Mouse (Mus musculus): ENCODE results near the gene Sh3glb2. TPM values are rescaled to one million over a fixed set of nuclear protein-coding genes. Genes with fewer than 3 reads are reported as not detected.

Gene Sh3glb2
- polyA plus RNA-seq, 1 experiment from 2014 or later = 58.9 TPM

- DNase-seq (ENCODE audit: low spot score) = no peak
- no peak overlapping the region for H3K4me3 ChIP-seq (ENCODE audit: low read depth, low read length)
- no peak for ATAC-seq
- no peak overlapping the region for H3K27ac ChIP-seq (ENCODE audit: low read length)
- no peak overlapping the region for H3K9ac ChIP-seq (replicated peaks; ENCODE audit: low read depth)
- H3K27me3 ChIP-seq (replicated peaks; ENCODE audit: insufficient read depth, low read length) = no peaks in the 10 kb centered on the region
- TF ChIP-seq EP300 (IDR thresholded peaks at IDR 0.05) (no peak), CTCF (IDR thresholded peaks at IDR 0.05) (peak; percentile 40)
- peaks cover 17% of the 10 kb centered on the region for H3K4me1 ChIP-seq (ENCODE audit: insufficient read depth, low read depth, low read length)
- WGBS = 70% methylated on average over 5 of the region's 5 CpGs
- no peaks in the 10 kb centered on the region for H3K36me3 ChIP-seq (ENCODE audit: insufficient read depth, low read length)
- no peak overlapping the region for H3K4me2 ChIP-seq (replicated peaks; ENCODE audit: low read depth, low read length)
- no peaks in the 10 kb centered on the region for H3K9me3 ChIP-seq (ENCODE audit: low read length)
Observed at GRCm38 (mm10) chr2:30362865-30363264, 3.7 kb upstream of the Sh3glb2 start.

- Histone ChIP-seq H3K4me1 (ENCODE audit: insufficient read depth, low read depth, low read length) (peaks cover 15% of the 10 kb centered on the region), H3K9ac (replicated peaks; ENCODE audit: low read depth) (no peak overlapping the region), H3K36me3 (ENCODE audit: insufficient read depth, low read length) (no peaks in the 10 kb centered on the region), H3K27ac (ENCODE audit: low read length) (no peak overlapping the region), H3K4me2 (replicated peaks; ENCODE audit: low read depth, low read length) (no peak overlapping the region), H3K4me3 (ENCODE audit: low read depth, low read length) (no peak overlapping the region), H3K9me3 (ENCODE audit: low read length) (no peaks in the 10 kb centered on the region), H3K27me3 (replicated peaks; ENCODE audit: insufficient read depth, low read length) (no peaks in the 10 kb centered on the region)
- DNase-seq (ENCODE audit: low spot score) = no peak
- WGBS = 62% methylated on average over 10 of the region's 10 CpGs
- TF ChIP-seq EP300 (IDR thresholded peaks at IDR 0.05) (no peak), CTCF (IDR thresholded peaks at IDR 0.05) (no peak)
- no peak for ATAC-seq
Observed at GRCm38 (mm10) chr2:30360626-30361025, 1.5 kb upstream of the Sh3glb2 start.

GRCm38 (mm10) chr2:30357552-30358510 lies 1.3 kb downstream of the Sh3glb2 start:
- H3K4me3 ChIP-seq (ENCODE audit: low read depth, low read length) = peak overlapping the region; percentile 62
- WGBS = 44% methylated on average over 8 of the region's 8 CpGs
- peak overlapping the region; percentile 44; the same call in 1 of the 2 replicates for H3K9ac ChIP-seq (replicated peaks; ENCODE audit: low read depth)
- H3K27ac ChIP-seq (ENCODE audit: low read length) = peak overlapping the region; percentile 65; the same call in 1 of the 2 replicates
- peaks cover 6% of the 10 kb centered on the region for H3K4me1 ChIP-seq (ENCODE audit: insufficient read depth, low read depth, low read length)
- no peaks in the 10 kb centered on the region; the same call in 1 of the 2 replicates for H3K36me3 ChIP-seq (ENCODE audit: insufficient read depth, low read length)
- ATAC-seq (no peak), DNase-seq (ENCODE audit: low spot score) (no peak)
- H3K27me3 ChIP-seq (replicated peaks; ENCODE audit: insufficient read depth, low read length) = no peaks in the 10 kb centered on the region
- H3K4me2 ChIP-seq (replicated peaks; ENCODE audit: low read depth, low read length) = peak overlapping the region; percentile 86; the same call in 1 of the 2 replicates
- no peak for TF ChIP-seq CTCF (IDR thresholded peaks at IDR 0.05)
- TF ChIP-seq EP300 (IDR thresholded peaks at IDR 0.05) = no peak
- H3K9me3 ChIP-seq (ENCODE audit: low read length) = no peaks in the 10 kb centered on the region

- no peak overlapping the region for H3K27ac ChIP-seq (ENCODE audit: low read length)
- peak; percentile 18 for DNase-seq (ENCODE audit: low spot score)
- no peak overlapping the region for H3K4me2 ChIP-seq (replicated peaks; ENCODE audit: low read depth, low read length)
- no peaks in the 10 kb centered on the region for H3K9me3 ChIP-seq (ENCODE audit: low read length)
- TF ChIP-seq CTCF (IDR thresholded peaks at IDR 0.05) = no peak
- no peak for TF ChIP-seq EP300 (IDR thresholded peaks at IDR 0.05)
- no peak overlapping the region for H3K4me3 ChIP-seq (ENCODE audit: low read depth, low read length)
- ATAC-seq = no peak
- H3K9ac ChIP-seq (replicated peaks; ENCODE audit: low read depth) = 0 out of 2 replicates have a peak overlapping the region, but pooled peaks have one; percentile 16
- WGBS = 55% methylated on average over 9 of the region's 9 CpGs
- no peaks in the 10 kb centered on the region for H3K27me3 ChIP-seq (replicated peaks; ENCODE audit: insufficient read depth, low read length)
- peaks cover 4% of the 10 kb centered on the region; the same call in 1 of the 2 replicates for H3K36me3 ChIP-seq (ENCODE audit: insufficient read depth, low read length)
- peaks cover 6% of the 10 kb centered on the region for H3K4me1 ChIP-seq (ENCODE audit: insufficient read depth, low read depth, low read length)
Observed at GRCm38 (mm10) chr2:30356906-30357305, 2.2 kb downstream of the Sh3glb2 start.

GRCm38 (mm10) chr2:30356266-30356665 lies 2.9 kb downstream of the Sh3glb2 start:
- 51% methylated on average over 4 of the region's 4 CpGs for WGBS

GRCm38 (mm10) chr2:30355861-30356260 lies 3.3 kb downstream of the Sh3glb2 start:
- Histone ChIP-seq H3K9ac (replicated peaks; ENCODE audit: low read depth) (no peak overlapping the region), H3K27ac (ENCODE audit: low read length) (no peak overlapping the region), H3K4me1 (ENCODE audit: insufficient read depth, low read depth, low read length) (peaks cover 6% of the 10 kb centered on the region), H3K4me2 (replicated peaks; ENCODE audit: low read depth, low read length) (no peak overlapping the region), H3K4me3 (ENCODE audit: low read depth, low read length) (no peak overlapping the region), H3K27me3 (replicated peaks; ENCODE audit: insufficient read depth, low read length) (no peaks in the 10 kb centered on the region), H3K36me3 (ENCODE audit: insufficient read depth, low read length) (peaks cover 4% of the 10 kb centered on the region; the same call in 1 of the 2 replicates), H3K9me3 (ENCODE audit: low read length) (no peaks in the 10 kb centered on the region)
- DNase-seq (ENCODE audit: low spot score) (peak; percentile 27), ATAC-seq (no peak)
- WGBS = 39% methylated on average over 4 of the region's 4 CpGs
- TF ChIP-seq EP300 (IDR thresholded peaks at IDR 0.05) = no peak
- no peak for TF ChIP-seq CTCF (IDR thresholded peaks at IDR 0.05)

More at GRCm38 (mm10) chr2:30356266-30356665, 2.9 kb downstream of the Sh3glb2 start:
- Histone ChIP-seq H3K4me2 (replicated peaks; ENCODE audit: low read depth, low read length) (no peak overlapping the region), H3K27ac (ENCODE audit: low read length) (no peak overlapping the region), H3K9ac (replicated peaks; ENCODE audit: low read depth) (no peak overlapping the region), H3K27me3 (replicated peaks; ENCODE audit: insufficient read depth, low read length) (no peaks in the 10 kb centered on the region), H3K4me3 (ENCODE audit: low read depth, low read length) (no peak overlapping the region), H3K4me1 (ENCODE audit: insufficient read depth, low read depth, low read length) (peaks cover 6% of the 10 kb centered on the region), H3K36me3 (ENCODE audit: insufficient read depth, low read length) (peaks cover 4% of the 10 kb centered on the region; the same call in 1 of the 2 replicates), H3K9me3 (ENCODE audit: low read length) (no peaks in the 10 kb centered on the region)
- TF ChIP-seq EP300 (IDR thresholded peaks at IDR 0.05) = no peak
- TF ChIP-seq CTCF (IDR thresholded peaks at IDR 0.05) = no peak
- DNase-seq (ENCODE audit: low spot score) = no peak
- no peak for ATAC-seq
